Mouse (Mus musculus): ENCODE data around the gene Cntd1. TPM values are rescaled to one million over a fixed set of nuclear protein-coding genes. Genes with fewer than 3 reads are reported as not detected.
"Not testable (repeated sequence)": the region's sequence is repeated elsewhere in the genome, so short reads cannot be mapped to it uniquely, and the experiment has no call there.

The Cntd1 gene
- polyA plus RNA-seq, 1 experiment: 0.20 TPM

DNA sequence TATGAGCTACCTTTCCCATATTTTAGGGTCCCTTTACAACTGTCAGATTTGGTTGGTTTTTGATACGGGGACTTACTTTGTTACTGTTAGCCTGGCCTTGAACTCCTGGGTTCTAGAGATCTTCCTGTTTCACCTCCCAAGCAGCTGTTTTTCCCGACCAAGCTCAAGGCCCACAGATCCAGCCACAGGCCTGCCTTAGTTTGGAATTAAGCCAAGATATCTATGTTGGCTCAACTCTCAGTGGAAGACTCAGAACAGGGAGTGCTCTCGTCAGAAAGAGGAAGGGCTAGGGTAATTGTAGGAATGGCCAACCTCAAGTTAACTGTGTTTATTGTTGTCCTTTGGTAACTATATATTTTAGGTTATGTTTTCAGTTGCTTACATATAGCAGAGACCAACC is 33.3 kb downstream of the Cntd1 start:
- 10% methylated on average over 3 of the region's 3 CpGs for WGBS
- H3K36me3 ChIP-seq (ENCODE audit: control insufficient read depth, insufficient read depth, low read length): no peaks in the 10 kb centered on the region
- no peaks in the 10 kb centered on the region for H3K27me3 ChIP-seq (ENCODE audit: control insufficient read depth, insufficient read depth, low read length)
- H3K4me3 ChIP-seq (ENCODE audit: low read depth, low read length): no peak overlapping the region
- TF ChIP-seq CTCF (IDR thresholded peaks at IDR 0.05; ENCODE audit: extremely low read depth, insufficient read length, insufficient replicate concordance, low read depth, low read length) (no peak), POLR2A (IDR thresholded peaks at IDR 0.05; ENCODE audit: low read depth, low read length) (no peak)
- H3K4me1 ChIP-seq (ENCODE audit: control insufficient read depth, insufficient read depth, insufficient read length, low read length): peaks cover 2% of the 10 kb centered on the region
- H3K27ac ChIP-seq (ENCODE audit: insufficient read depth, low read depth, low read length): no peak overlapping the region

DNA sequence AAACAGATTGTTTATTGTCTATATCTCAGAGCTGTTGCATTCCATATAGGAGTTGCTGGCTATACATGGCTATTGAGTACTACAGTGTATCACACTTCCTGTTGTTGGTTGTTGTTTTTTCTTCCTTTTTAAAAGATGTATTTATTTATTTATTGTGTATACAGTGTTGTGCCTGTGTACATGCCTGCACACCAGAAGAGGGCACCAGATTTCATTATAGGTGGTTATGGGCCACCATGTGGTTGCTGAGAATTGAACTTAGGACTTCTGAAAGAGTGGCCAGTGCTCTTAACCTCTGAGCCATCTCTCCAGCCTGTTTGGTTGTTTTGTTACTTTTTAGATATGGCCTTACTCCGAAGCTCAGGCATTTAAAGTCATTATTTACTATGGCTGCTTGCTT is 35.8 kb downstream of the Cntd1 start:
- TF ChIP-seq CTCF (IDR thresholded peaks at IDR 0.05; ENCODE audit: extremely low read depth, insufficient read length, insufficient replicate concordance, low read depth, low read length) (no peak), POLR2A (IDR thresholded peaks at IDR 0.05; ENCODE audit: low read depth, low read length) (no peak)
- Histone ChIP-seq H3K4me3 (ENCODE audit: low read depth, low read length) (no peak overlapping the region), H3K36me3 (ENCODE audit: control insufficient read depth, insufficient read depth, low read length) (peaks cover 9% of the 10 kb centered on the region), H3K4me1 (ENCODE audit: control insufficient read depth, insufficient read depth, insufficient read length, low read length) (peaks cover 2% of the 10 kb centered on the region), H3K27me3 (ENCODE audit: control insufficient read depth, insufficient read depth, low read length) (no peaks in the 10 kb centered on the region), H3K27ac (ENCODE audit: insufficient read depth, low read depth, low read length) (no peak overlapping the region)
- WGBS: 95% methylated on average over 1 of the region's 1 CpGs

DNA sequence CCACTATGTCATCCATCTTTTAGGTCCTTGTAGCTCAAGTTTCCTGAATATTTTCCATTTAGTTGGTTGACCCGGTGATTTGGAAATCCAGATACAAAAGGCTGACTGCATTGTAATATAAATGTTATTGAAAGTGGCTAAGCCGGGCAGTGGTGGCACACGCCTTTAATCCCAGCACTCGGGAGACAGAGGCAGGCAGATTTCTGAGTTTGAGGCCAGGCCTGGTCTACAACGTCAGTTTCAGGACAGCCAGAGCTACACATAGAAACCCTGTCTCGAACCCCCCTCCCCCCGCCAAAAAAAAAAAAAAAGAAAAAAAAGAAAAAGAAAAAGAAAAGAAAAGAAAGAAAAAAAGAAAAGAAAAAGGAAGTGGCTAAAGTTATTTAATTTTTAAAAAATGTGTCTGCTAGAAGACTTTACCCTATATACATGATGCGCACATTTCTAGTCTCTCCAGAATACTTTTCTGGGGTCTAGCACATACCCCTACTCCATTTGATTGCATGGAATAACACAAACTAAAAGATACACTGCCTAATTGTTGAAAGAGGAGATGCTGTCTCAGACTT is 36.4 kb downstream of the Cntd1 start:
- H3K4me3 ChIP-seq (ENCODE audit: low read depth, low read length): peak overlapping the region; percentile 99; the same call in 1 of the 2 replicates
- H3K27ac ChIP-seq (ENCODE audit: insufficient read depth, low read depth, low read length): peak overlapping the region; percentile 48
- no peak for TF ChIP-seq POLR2A (IDR thresholded peaks at IDR 0.05; ENCODE audit: low read depth, low read length)
- TF ChIP-seq CTCF (IDR thresholded peaks at IDR 0.05; ENCODE audit: extremely low read depth, insufficient read length, insufficient replicate concordance, low read depth, low read length): no peak
- H3K4me1 ChIP-seq (ENCODE audit: control insufficient read depth, insufficient read depth, insufficient read length, low read length): peaks cover 2% of the 10 kb centered on the region
- 83% methylated on average over 8 of the region's 8 CpGs for WGBS
- H3K36me3 ChIP-seq (ENCODE audit: control insufficient read depth, insufficient read depth, low read length): peaks cover 14% of the 10 kb centered on the region
- H3K27me3 ChIP-seq (ENCODE audit: control insufficient read depth, insufficient read depth, low read length): no peaks in the 10 kb centered on the region

DNA sequence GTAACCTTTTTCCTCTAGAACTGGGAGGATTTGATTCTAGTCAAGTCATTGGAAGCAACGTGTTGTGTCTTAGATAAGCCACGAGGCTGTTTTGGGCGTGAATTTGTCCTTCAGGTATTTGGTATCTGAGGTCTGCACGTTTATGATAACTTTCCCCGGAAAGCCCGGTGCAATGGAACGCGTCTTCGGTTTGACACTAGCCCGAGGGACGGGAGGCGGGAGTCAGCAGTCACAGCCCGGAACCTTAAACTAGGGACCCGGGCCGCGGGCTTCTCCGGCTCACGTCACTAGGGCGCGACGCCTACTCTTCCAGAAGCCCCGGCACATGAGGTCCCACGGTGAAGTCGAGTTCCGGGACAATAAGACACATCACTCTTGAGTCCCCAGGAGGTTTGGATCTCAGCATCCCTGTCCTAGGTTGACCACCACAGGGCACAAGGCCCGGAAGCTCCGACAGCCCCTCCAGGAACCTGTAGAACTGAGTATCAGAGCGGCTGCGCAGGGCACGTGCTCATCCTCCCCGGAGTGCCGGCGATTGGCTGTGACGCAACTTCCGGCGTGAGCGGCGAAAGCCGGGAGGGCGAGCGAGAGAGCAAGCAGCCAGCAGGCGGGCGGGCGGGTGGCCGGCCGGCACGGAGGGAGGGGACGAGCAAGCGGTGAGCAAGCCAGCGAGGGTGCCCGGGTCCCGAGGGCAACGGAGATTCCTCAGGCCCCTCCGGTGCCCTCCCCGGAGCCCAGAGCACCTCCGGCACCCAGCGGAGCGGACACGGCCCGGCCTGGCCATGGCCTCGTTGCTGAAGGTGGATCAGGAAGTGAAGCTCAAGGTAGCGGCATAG is 37.1 kb downstream of the Cntd1 start, which contains the start of gene Psme3:
Gene Psme3 (plus strand): TSS at position 549 of the 836 bp plus-strand sequence.
- H3K27ac ChIP-seq (ENCODE audit: insufficient read depth, low read depth, low read length): peak within 1 kb of the TSS; percentile 48
- H3K27me3 ChIP-seq (ENCODE audit: control insufficient read depth, insufficient read depth, low read length): no peaks in the 10 kb centered on the region
- H3K4me3 ChIP-seq (ENCODE audit: low read depth, low read length): peak within 1 kb of the TSS; percentile 99
- WGBS: under 1% methylated on average over 62 of the region's 62 CpGs
- H3K36me3 ChIP-seq (ENCODE audit: control insufficient read depth, insufficient read depth, low read length): peaks cover 21% of the 10 kb centered on the region
- H3K4me1 ChIP-seq (ENCODE audit: control insufficient read depth, insufficient read depth, insufficient read length, low read length): peaks cover 2% of the 10 kb centered on the region
- TF ChIP-seq CTCF (IDR thresholded peaks at IDR 0.05; ENCODE audit: extremely low read depth, insufficient read length, insufficient replicate concordance, low read depth, low read length): 0 out of 2 replicates have a peak, but pooled peaks have one; percentile 2
- TF ChIP-seq POLR2A (IDR thresholded peaks at IDR 0.05; ENCODE audit: low read depth, low read length): peak; percentile 62

DNA sequence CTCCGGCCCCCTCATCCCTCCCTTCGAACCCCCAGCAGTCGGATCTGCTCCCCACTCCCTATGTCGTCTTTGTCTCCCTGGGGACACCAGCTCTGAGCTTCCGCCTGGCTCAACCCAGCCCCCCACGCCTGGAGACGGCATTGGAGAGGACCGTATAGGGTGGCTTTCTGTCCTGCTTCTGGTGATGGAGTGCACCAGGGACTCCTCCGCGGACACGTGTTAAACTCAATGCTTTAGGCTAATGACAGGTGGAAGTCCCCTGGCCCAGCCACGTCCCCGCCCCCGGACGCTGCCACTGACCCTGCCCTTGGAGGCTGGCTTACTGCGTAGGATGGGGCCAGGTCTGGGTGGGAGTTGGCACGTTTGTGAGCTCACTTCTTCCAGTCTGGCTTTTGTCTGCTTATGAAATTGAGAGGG is 37.7 kb downstream of the Cntd1 start:
- H3K27me3 ChIP-seq (ENCODE audit: control insufficient read depth, insufficient read depth, low read length): no peaks in the 10 kb centered on the region
- WGBS: under 1% methylated on average over 17 of the region's 17 CpGs
- peaks cover 2% of the 10 kb centered on the region for H3K4me1 ChIP-seq (ENCODE audit: control insufficient read depth, insufficient read depth, insufficient read length, low read length)
- H3K36me3 ChIP-seq (ENCODE audit: control insufficient read depth, insufficient read depth, low read length): peaks cover 26% of the 10 kb centered on the region
- TF ChIP-seq CTCF (IDR thresholded peaks at IDR 0.05; ENCODE audit: extremely low read depth, insufficient read length, insufficient replicate concordance, low read depth, low read length) (no peak), POLR2A (IDR thresholded peaks at IDR 0.05; ENCODE audit: low read depth, low read length) (no peak)
- H3K27ac ChIP-seq (ENCODE audit: insufficient read depth, low read depth, low read length): peak overlapping the region; percentile 14; the same call in 1 of the 2 replicates
- H3K4me3 ChIP-seq (ENCODE audit: low read depth, low read length): peak overlapping the region; percentile 99

DNA sequence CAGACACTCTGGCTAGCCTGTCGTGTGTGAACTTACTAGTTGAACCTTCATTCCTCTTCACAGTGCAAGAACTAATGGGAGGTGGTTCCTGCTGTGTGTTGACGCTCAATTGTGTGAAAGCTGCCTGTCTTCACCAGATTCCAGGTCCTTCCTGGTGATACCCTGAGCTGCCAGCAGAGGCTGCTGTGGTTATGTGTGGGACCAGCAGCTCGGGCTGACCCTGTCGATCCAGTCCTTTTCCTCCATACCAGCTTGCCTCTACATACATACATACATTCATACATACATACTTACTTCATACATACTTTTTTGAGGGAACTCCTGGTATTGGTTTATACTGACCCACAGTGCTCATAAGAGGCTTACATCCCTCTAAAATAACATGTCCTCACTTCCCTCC is 44.8 kb downstream of the Cntd1 start:
- peak; percentile 82; the same call in 1 of the 2 replicates for TF ChIP-seq CTCF (IDR thresholded peaks at IDR 0.05; ENCODE audit: extremely low read depth, insufficient read length, insufficient replicate concordance, low read depth, low read length)
- TF ChIP-seq POLR2A (IDR thresholded peaks at IDR 0.05; ENCODE audit: low read depth, low read length): no peak
- H3K4me1 ChIP-seq (ENCODE audit: control insufficient read depth, insufficient read depth, insufficient read length, low read length): no peaks in the 10 kb centered on the region
- H3K27ac ChIP-seq (ENCODE audit: insufficient read depth, low read depth, low read length): no peak overlapping the region
- WGBS: 6% methylated on average over 4 of the region's 4 CpGs
- peaks cover 56% of the 10 kb centered on the region for H3K36me3 ChIP-seq (ENCODE audit: control insufficient read depth, insufficient read depth, low read length)
- H3K27me3 ChIP-seq (ENCODE audit: control insufficient read depth, insufficient read depth, low read length): no peaks in the 10 kb centered on the region
- no peak overlapping the region for H3K4me3 ChIP-seq (ENCODE audit: low read depth, low read length)

DNA sequence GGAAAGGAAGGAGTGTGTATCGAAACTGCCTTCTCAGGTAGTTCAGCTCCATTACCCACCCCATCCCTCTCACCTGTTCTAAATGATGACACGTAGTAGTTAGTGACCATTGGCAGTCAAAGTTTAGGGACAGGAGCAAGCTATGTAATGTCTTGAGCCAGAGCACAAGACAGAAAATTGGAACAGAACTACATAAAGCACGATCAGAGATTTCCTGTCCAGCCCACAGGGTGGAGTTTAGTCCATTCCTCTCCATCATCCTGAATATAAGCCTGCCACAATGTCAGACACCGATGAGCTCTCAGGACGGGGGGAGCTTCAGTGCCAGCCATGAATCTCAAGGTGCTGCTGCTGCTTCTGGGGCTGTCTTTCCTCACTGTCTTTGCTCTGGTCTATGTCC is 46.0 kb downstream of the Cntd1 start, which contains the start of gene Aoc2:
Gene Aoc2 (plus strand): TSS at position 301 of the 400 bp plus-strand sequence.
- no peak within 1 kb of the TSS for H3K27ac ChIP-seq (ENCODE audit: insufficient read depth, low read depth, low read length)
- no peaks in the 10 kb centered on the region for H3K27me3 ChIP-seq (ENCODE audit: control insufficient read depth, insufficient read depth, low read length)
- H3K36me3 ChIP-seq (ENCODE audit: control insufficient read depth, insufficient read depth, low read length): peaks cover 47% of the 10 kb centered on the region
- WGBS: 84% methylated on average over 5 of the region's 5 CpGs
- no peak within 1 kb of the TSS for H3K4me3 ChIP-seq (ENCODE audit: low read depth, low read length)
- TF ChIP-seq CTCF (IDR thresholded peaks at IDR 0.05; ENCODE audit: extremely low read depth, insufficient read length, insufficient replicate concordance, low read depth, low read length) (no peak), POLR2A (IDR thresholded peaks at IDR 0.05; ENCODE audit: low read depth, low read length) (no peak)
- no peaks in the 10 kb centered on the region for H3K4me1 ChIP-seq (ENCODE audit: control insufficient read depth, insufficient read depth, insufficient read length, low read length)

DNA sequence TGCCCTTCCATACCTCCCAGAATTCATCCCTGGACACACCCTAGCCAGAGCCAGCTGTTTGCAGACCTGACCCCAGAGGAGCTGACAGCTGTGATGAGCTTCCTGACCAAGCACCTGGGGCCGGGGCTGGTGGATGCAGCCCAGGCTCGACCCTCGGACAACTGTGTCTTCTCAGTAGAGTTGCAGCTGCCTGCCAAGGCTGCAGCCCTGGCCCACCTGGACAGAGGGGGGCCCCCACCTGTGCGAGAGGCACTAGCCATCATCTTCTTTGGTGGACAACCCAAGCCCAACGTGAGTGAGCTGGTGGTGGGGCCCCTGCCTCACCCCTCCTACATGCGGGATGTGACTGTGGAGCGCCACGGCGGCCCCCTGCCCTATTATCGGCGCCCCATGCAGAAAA is 46.4 kb downstream of the Cntd1 start:
- not testable (repeated sequence) for H3K27ac ChIP-seq (ENCODE audit: insufficient read depth, low read depth, low read length); H3K27me3 ChIP-seq (ENCODE audit: control insufficient read depth, insufficient read depth, low read length); H3K4me1 ChIP-seq (ENCODE audit: control insufficient read depth, insufficient read depth, insufficient read length, low read length); H3K4me3 ChIP-seq (ENCODE audit: low read depth, low read length)
- H3K36me3 ChIP-seq (ENCODE audit: control insufficient read depth, insufficient read depth, low read length): peaks cover 43% of the 10 kb centered on the region
- WGBS: 90% methylated on average over 11 of the region's 11 CpGs
